Mouse (Mus musculus): ENCODE data around the gene Isg20l2.

- no peak for TF ChIP-seq TAL1 (conservative IDR thresholded peaks at IDR 0.05; ENCODE audit: low read depth, low read length)
- no peak for TF ChIP-seq CTCF (IDR thresholded peaks at IDR 0.05; ENCODE audit: low read depth, low read length)
- no peak for TF ChIP-seq GATA2 (IDR thresholded peaks at IDR 0.05; ENCODE audit: borderline replicate concordance, low read depth, low read length)
These were observed 50.6 kb downstream of the Isg20l2 start for GRCm38 (mm10) chr3:87980728-87981127.

Measured in G1E (cell line).